Mouse (Mus musculus): Measurements from ENCODE around the gene Pkig. TPM values are rescaled to one million over a fixed set of nuclear protein-coding genes. Genes with fewer than 3 reads are reported as not detected.

Gene Pkig
- 10.3 TPM for polyA plus RNA-seq (2014; fragmentation: Illumina TruSeq; extraction: RNeasy Lipid Tissue Mini Kit (QIAGEN cat#74804); ENCODE audit: low read depth, low replicate concordance)

GRCm38 (mm10) chr2:163657975-163658886 lies at the start of gene Pkig:
Pkig (plus strand) TSS chr2:163658386.

DNA sequence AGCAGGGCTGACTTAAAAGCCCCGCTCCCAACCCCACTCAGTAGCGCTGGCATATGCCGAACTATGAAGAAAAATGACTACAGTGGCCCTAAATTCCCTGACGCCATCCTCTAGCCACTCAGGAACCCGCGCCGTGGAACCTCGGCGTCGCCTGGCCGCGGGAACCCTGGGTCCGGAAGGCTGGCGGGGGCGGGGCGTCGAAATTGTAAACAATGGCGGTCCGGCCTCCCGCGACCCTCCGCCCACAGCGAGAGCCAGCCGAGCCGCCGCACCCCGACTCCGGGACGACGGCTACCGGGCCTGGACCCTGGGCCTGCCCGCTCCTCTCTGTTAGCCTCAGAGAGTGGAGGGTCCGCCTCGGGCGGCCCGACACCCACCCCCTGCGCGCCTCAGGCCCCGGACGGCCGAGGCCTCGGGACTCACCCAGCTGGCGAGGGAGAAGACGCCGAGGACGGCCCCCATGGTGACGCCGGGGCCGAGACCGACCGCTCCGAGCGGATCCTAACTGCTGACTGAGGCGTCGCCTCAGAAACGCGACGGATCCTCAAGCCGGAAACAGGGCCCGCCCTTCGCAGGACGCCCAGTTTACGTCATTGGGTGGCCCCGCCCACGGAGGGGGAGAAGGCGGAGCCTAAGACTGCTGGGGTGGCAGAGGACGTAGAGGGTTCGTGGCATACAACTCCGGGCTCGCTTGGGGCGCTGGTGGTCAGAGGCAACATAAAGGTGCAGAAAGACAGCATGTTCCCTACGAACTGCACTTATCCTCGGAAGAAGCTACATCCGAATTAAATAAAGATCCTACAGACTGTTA lies 13.4 kb upstream of the Pkig start, which contains the start of gene Serinc3:
TSS of gene Serinc3 (minus strand) at position 557 of the 811 bp plus-strand sequence.

DNA sequence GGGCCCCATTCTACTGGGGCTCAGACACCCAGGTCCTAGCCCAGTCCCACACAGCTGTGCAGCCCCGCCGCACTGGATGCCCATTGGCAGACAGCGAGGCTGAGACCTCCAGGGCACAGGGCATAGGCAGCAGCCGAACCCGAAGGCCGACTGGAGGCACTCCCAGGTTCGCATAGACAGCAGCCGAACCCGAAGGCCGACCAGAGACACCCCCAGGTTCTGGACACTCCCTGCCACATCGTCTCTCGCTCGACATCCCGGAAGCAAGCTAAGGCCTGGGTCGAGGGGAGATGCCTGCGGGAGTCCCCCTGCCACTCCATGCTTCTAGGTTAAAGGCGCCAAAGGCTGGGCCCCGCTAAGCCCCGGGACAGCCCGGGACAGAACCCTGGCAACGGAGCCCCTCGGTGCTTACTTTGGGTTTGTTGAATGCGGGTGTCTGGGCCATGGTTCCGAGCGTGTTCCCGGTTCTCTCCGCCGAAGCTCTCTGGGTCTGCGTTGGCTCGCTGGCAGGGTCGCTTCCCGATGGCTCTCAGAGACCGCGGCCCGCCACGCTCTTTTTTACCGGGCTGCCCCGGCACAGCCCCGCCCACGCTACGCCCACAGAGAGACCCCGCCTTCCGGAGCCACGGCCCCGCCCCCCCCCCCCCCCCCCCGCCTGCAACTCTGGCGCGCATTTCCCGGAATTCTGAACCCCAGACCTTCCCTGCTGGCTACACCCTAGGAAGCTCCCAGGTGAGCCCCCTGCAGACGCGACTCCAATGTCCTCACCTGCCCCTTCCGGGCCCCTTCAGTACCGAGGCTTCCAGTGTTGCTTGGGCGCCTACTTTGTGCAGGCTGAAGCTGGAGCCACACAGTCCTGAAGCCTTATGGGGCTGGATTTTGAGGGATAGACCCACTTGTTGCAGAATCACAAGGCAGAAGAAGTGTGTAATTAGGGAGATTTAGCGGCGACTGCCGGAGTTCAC lies 91.7 kb downstream of the Pkig start, which contains the start of gene Ada:
TSS of gene Ada (minus strand) at position 593 of the 965 bp plus-strand sequence.

Other genes with a start within 250 kb of the Pkig start
- gene Oser1, start 233.7 kb upstream of the Pkig start, polyA plus RNA-seq (2014; fragmentation: Illumina TruSeq; extraction: RNeasy Lipid Tissue Mini Kit (QIAGEN cat#74804); ENCODE audit: low read depth, low replicate concordance): 33.6 TPM
- not detected for gene Gdap1l1, start 219.9 kb upstream of the Pkig start, polyA plus RNA-seq (2014; fragmentation: Illumina TruSeq; extraction: RNeasy Lipid Tissue Mini Kit (QIAGEN cat#74804); ENCODE audit: low read depth, low replicate concordance)
- 15.5 TPM for gene Fitm2, start 185.8 kb upstream of the Pkig start, polyA plus RNA-seq (2014; fragmentation: Illumina TruSeq; extraction: RNeasy Lipid Tissue Mini Kit (QIAGEN cat#74804); ENCODE audit: low read depth, low replicate concordance)
- not detected for gene R3hdml, start 166.1 kb upstream of the Pkig start, polyA plus RNA-seq (2014; fragmentation: Illumina TruSeq; extraction: RNeasy Lipid Tissue Mini Kit (QIAGEN cat#74804); ENCODE audit: low read depth, low replicate concordance)
- gene Hnf4a, start 151.6 kb upstream of the Pkig start, polyA plus RNA-seq (2014; fragmentation: Illumina TruSeq; extraction: RNeasy Lipid Tissue Mini Kit (QIAGEN cat#74804); ENCODE audit: low read depth, low replicate concordance): 129 TPM
- 11.9 TPM for gene Ttpal, start 56.1 kb upstream of the Pkig start, polyA plus RNA-seq (2014; fragmentation: Illumina TruSeq; extraction: RNeasy Lipid Tissue Mini Kit (QIAGEN cat#74804); ENCODE audit: low read depth, low replicate concordance)
- gene Serinc3, start 13.3 kb upstream of the Pkig start, polyA plus RNA-seq (2014; fragmentation: Illumina TruSeq; extraction: RNeasy Lipid Tissue Mini Kit (QIAGEN cat#74804); ENCODE audit: low read depth, low replicate concordance): 201 TPM
- 0.45 TPM for gene Ada, start 91.9 kb downstream of the Pkig start, polyA plus RNA-seq (2014; fragmentation: Illumina TruSeq; extraction: RNeasy Lipid Tissue Mini Kit (QIAGEN cat#74804); ENCODE audit: low read depth, low replicate concordance)
- gene Ccn5, start 162.5 kb downstream of the Pkig start, polyA plus RNA-seq (2014; fragmentation: Illumina TruSeq; extraction: RNeasy Lipid Tissue Mini Kit (QIAGEN cat#74804); ENCODE audit: low read depth, low replicate concordance): not detected
- not detected for gene Kcnk15, start 195.3 kb downstream of the Pkig start, polyA plus RNA-seq (2014; fragmentation: Illumina TruSeq; extraction: RNeasy Lipid Tissue Mini Kit (QIAGEN cat#74804); ENCODE audit: low read depth, low replicate concordance)

All from liver, adult 10 weeks (tissue).